Mouse (Mus musculus) MN1 (cell line): Measurements from ENCODE around the gene Asb16.
A peak's percentile ranks its signal among the peaks of the same experiment; 100 is the strongest.

Experiments used
- DNase-seq: peaks from one replicate; pipeline ENCODE4 v3.0.0-alpha.2; 2016; ENCODE audit warnings: low spot score

The Asb16 gene

GRCm38 (mm10) chr11:102268520-102269244 is at the start of gene Asb16:
Gene Asb16, plus strand, starts transcription at chr11:102268743.
- no peak for DNase-seq

- peak; percentile 89 for DNase-seq
Observed at GRCm38 (mm10) chr11:102218783-102219182, 49.8 kb upstream of the Asb16 start.

GRCm38 (mm10) chr11:102219247-102219993 is 49.1 kb upstream of the Asb16 start:
- DNase-seq: peak; percentile 17

DNA sequence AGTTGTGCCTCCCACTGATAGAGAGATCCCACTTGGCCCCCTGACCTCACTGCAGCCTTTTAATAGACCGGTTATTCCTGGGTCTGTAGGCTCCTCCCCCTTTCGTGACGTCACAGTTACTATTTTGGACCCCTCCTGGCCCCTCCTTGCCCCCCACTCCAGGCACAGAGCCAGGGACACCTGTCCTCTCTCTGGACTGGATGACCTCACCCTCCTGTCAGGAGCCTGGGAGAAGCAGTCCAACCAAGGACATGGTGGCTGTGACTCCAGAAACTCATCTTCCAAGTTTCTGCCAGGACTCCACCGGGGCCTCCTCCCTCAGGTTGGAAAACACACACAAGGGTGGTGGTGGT is 48.6 kb upstream of the Asb16 start:
- peak; percentile 41 for DNase-seq

- no peak for DNase-seq
Observed at GRCm38 (mm10) chr11:102220451-102220850, 48.1 kb upstream of the Asb16 start.

DNA sequence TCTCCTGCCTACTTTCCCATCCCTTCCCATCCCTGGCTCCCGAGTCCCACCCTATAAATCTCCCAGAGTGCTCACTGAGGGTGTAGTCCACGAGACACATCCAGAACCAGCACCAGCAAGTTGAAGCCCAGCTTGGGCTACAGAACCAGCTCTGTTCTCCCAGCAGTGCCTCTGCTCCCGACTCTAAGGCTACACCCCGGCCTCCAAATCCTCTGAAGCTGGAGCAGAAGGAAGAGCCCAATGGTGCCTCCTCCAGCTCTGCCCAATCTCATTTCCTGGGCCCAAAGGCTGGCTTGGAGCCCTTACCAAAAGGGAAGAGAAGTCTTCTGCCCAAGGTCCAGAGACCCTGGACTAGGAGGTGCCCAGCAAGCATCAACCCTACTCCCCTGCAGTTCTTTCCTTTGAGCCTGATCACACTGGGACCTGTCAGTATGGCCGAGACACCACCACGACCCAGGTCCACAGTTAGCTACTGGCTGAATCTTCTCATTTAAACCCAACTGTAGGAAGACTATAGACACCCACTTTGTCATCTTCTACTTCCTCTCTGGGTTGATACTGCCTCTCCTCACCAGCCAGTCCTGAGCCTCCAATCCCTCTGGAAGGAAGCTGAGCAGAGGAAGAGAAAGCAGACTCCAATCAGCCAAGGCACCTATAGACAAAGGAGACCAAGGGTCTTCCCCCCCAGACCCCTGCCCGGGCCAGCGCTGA is 47.1 kb upstream of the Asb16 start:
- no peak for DNase-seq

- DNase-seq: no peak
Observed at GRCm38 (mm10) chr11:102221954-102222351, 46.6 kb upstream of the Asb16 start.

- DNase-seq: peak; percentile 77
Observed at GRCm38 (mm10) chr11:102223166-102223565, 45.4 kb upstream of the Asb16 start.

DNA sequence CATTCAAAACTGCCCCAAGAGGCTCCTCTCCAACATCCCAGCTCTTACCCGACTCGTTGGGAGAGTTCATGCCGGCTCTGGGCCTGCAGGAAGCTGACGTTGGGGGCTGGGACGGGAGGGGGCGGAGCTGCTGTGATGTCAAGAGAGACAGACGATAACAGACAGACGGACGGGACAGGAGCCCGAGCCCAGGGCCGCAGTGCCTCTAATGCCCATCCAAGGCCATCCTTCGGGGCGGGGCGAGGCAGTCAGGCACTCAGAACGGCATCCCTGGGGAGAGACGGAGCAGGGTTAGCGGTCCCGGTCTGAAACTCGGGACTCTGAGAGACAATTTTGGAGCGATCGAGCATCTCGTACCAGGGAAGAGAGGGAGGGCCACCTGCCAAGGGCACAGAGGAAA is 43.9 kb upstream of the Asb16 start:
- DNase-seq: peak; percentile 56

DNA sequence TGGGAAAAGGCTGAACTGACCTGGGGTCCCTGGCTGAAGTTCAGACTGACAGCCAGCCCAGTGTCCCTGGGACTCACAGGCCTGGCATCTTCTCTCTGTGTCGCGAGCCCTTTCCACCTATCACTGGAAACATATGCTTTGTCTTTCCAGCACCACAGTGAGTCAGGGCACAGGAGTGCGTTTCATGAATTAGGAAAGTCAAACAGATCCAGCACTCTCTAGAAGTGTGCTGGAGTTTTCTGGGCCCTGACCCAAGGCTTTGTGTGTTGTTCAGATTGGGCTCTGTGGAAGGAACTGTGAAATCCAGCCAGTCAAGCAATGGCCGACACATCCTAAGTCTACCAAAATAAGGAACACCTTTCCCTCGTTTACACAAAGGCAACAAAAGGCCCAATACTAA is 43.3 kb upstream of the Asb16 start:
- DNase-seq: no peak

DNA sequence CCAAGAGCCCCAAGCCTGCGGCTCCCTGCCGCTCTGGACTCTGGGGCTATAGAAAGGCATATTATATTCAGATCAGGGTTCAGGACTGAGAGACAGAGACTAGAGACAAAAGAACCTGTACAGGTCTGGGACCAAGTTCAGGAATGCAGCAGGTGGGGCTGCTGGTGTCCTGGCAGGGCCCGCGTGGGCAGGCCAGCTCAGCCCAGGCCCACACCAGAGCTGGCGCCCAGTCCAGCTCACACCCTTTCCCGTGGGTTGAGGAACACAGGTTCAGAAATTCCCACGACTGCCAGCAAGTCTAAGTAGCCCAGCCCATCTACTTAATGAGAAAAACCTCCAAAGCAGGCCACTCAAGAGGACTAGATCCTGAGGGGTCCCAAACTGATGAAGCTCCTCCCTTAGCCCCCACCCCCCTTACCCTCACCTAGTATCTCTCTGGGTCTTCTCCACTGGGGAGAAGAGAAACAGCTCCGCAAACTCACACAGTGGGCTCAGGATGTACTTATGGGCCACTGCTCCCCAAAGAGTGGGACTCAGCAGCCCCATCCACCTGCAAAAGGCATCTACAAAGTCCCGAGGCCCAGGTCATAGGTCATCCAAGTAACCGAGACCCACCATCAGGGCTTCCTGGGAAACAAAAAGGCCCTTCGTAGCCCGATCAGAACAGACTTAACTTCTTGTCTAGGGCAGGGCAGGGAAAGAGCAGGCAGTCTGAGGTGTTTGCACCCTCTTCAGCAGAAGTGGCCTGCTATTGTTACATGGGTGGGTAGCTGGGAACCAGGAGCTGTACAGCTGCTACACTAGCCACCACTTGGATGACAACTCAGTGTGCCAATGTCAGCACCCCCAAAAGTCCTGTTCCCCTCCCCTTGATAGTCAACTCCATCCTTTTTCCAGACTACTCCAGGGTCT is 42.2 kb upstream of the Asb16 start:
- DNase-seq: no peak

GRCm38 (mm10) chr11:102227270-102228190 is 41.0 kb upstream of the Asb16 start:
- DNase-seq: peak; percentile 37

DNA sequence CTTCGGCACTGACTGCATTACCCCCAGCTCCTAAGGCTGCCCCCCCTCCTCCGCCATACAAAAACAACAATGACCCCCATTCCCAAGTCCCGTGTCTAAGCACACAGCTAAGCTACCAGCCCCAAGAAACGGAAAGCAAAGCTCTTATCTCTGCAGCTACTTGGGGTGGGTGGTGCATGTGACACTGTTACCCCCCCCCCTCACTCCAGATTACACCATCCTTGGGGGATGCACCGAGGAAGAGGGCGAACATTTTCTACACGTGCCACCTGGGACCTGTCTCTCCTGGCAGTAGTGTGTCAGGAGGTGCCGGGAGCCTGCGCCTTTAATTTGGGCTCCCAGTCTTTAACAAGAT is 40.4 kb upstream of the Asb16 start:
- peak; percentile 35 for DNase-seq

GRCm38 (mm10) chr11:102228646-102229268 is 39.8 kb upstream of the Asb16 start:
- no peak for DNase-seq

DNA sequence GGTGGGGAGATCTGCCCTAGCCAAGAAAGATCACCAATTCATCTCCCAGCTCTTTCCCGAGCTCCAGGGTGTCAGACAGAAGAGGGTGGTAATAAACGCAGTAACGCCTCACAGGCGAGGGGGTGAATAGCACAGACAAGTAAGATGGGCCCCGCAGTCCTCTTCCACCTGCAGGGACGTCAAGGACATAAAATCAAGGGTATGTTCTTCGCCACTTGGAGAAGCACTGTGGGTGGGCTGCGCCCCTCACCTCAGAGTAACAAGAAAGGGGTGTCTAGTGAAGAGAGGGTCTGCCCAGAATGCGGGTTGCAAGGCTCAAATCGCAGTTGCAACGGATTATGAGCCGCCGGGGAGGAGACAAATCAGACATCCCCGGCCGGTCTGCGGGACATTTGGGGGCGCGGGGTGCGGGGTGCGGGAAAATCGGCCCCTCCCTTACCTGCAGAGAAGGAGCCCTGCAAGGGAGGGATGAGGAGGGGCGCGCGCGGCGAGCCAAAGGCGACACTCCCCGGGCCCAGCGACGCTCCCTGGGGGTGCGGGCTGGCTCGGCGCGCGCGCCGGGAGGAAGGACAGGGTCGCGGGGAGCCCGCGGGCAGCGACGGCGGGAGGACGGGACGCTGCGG is 39.1 kb upstream of the Asb16 start:
- peak; percentile 58 for DNase-seq

DNA sequence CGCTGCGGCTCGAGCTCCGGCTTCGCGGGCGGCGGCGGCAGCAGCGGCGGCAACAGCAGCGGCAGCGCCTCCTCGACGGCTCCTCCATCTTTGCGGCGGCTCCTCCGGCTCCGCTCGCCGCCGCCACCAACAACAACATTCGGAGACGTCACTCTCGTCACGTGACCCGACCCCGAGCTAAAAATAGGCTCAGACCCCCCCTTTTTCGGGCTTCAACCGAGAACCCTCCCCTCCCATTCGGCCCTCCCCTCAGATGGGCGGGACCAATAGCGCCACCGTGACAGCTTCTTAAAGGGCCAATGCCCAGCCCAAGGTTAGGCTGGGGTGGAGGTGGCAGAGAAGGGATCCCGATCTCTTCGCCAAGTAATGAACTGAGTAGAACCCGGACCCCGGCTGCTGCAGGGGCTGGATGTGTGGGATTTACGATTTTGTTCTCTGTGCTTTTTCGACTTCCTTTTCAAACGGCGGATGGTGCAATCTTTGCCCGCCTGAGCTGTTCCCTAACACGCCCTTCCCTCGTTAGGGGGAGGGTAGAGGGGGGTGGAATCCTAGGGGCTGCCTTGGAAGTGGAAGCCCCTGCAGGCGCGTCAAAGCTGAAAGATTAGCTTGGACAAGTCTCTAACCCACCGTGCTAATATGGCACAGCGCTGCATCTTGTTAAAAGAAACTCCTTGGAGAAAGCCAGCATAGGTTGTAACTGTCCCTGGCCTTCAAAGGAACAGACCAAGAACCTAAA is 38.4 kb upstream of the Asb16 start, which contains the start of gene Hdac5:
Gene Hdac5, minus strand, starts transcription at position 161 of the 736 bp plus-strand sequence.
- peak; percentile 97 for DNase-seq

- no peak for DNase-seq
Observed at GRCm38 (mm10) chr11:102236022-102236421, 32.5 kb upstream of the Asb16 start.

- no peak for DNase-seq
Observed at GRCm38 (mm10) chr11:102240636-102241035, 27.9 kb upstream of the Asb16 start.

- DNase-seq: no peak
Observed at GRCm38 (mm10) chr11:102241246-102241645, 27.3 kb upstream of the Asb16 start.
